Mouse (Mus musculus) kidney, embryonic 16.5 days (tissue): ENCODE results near the gene Rprd1b. TPM values are rescaled to one million over a fixed set of nuclear protein-coding genes. Genes with fewer than 3 reads are reported as not detected.
A peak's percentile ranks its signal among the peaks of the same experiment; 100 is the strongest.

Experiments
- ATAC-seq: fragments of 200-750 bp; cut with Nextera tagmentation; 2 replicates; pipeline ENCODE4 v1.8.0; 2017; ENCODE audit warnings: moderate TSS enrichment; ENCODE audit not compliant: low FRiP score, low TSS enrichment
- H3K27ac ChIP-seq: fragments of 300-500 bp; sonication (generic); 2 replicates; pipeline ENCODE4 v1.5.1; 2014; ENCODE audit warnings: low read length
- H3K27me3 ChIP-seq: fragments of 300-500 bp; sonication (generic); 2 replicates; pipeline ENCODE4 v1.6.1; 2014; ENCODE audit warnings: low read length, control low read depth, mixed read lengths; ENCODE audit not compliant: insufficient read depth
- H3K36me3 ChIP-seq: fragments of 300-500 bp; sonication (generic); 2 replicates; pipeline ENCODE4 v1.6.1; 2014; ENCODE audit warnings: low read length, control low read depth, mixed read lengths; ENCODE audit not compliant: insufficient read depth
- H3K4me1 ChIP-seq: fragments of 300-500 bp; sonication (generic); 2 replicates; pipeline ENCODE4 v1.6.1; 2014; ENCODE audit warnings: low read length, control low read depth, mixed read lengths; ENCODE audit not compliant: insufficient read depth
- H3K4me2 ChIP-seq: fragments of 300-500 bp; sonication (generic); replicated peaks from 2 replicates; pipeline ENCODE4 v1.6.1; 2014; ENCODE audit warnings: low read depth, low read length
- H3K4me3 ChIP-seq: fragments of 300-500 bp; sonication (generic); 2 replicates; pipeline ENCODE4 v1.5.1; 2014; ENCODE audit warnings: mild to moderate bottlenecking, low read length
- H3K9ac ChIP-seq: fragments of 300-500 bp; sonication (generic); replicated peaks from 2 replicates; pipeline ENCODE4 v1.6.1; 2014; ENCODE audit warnings: low read length
- H3K9me3 ChIP-seq: fragments of 300-500 bp; sonication (generic); 2 replicates; pipeline ENCODE4 v1.6.1; 2016; ENCODE audit warnings: low read length, control low read depth
- WGBS: fragments of 180-500 bp; shearing (Covaris S2); extraction: QIAGEN DNeasy Blood & Tissue Kit; methylation state at CpG from one replicate; pipeline ENCODE4 v1.1.7; 2014; 5-methylcytosine and 5-hydroxymethylcytosine counted together
- polyA plus RNA-seq: library from polyadenylated mRNA; unstranded; fragments of >200 nt; fragmentation: Nextera tagmentation; extraction: Ambion mirVana; gene quantifications from 2 replicates; pipeline ENCODE4 v1.2.1, GENCODE M21; 2015

Gene Rprd1b
- polyA plus RNA-seq, 1 experiment from 2014 or later, result 44.1 TPM

DNA sequence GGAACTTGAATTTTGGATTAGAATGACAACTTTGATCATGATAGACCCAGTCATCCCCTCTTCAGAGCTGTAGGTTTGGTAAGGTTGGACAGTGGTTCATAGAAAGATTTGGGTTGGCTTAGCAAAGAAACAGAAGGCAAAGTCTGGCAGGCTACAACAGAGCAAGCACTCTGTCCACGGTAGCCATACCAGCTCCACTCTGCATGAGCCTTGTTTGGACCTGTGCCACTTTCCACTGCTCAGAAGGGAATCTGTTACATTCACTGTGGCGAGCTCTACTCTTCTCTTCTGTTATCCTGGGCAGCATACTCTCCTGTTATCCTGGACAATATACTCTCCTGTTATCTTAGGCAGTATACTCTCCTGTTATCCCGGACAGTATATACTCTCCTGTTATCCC is 29.5 kb upstream of the Rprd1b start:
- H3K4me2 ChIP-seq, result no peak overlapping the region
- no peaks in the 10 kb centered on the region for H3K27me3 ChIP-seq
- H3K36me3 ChIP-seq, result peaks cover 12% of the 10 kb centered on the region
- H3K9ac ChIP-seq, result no peak overlapping the region
- no peak overlapping the region for H3K4me3 ChIP-seq
- 88% methylated on average over 3 of the region's 3 CpGs for WGBS
- H3K9me3 ChIP-seq, result no peaks in the 10 kb centered on the region
- no peak overlapping the region for H3K27ac ChIP-seq
- H3K4me1 ChIP-seq, result no peaks in the 10 kb centered on the region
- ATAC-seq, result no peak

GRCm38 (mm10) chr2:158004620-158005019 is 23.7 kb upstream of the Rprd1b start:
- Histone ChIP-seq H3K4me1 (no peaks in the 10 kb centered on the region), H3K4me2 (no peak overlapping the region), H3K9me3 (no peaks in the 10 kb centered on the region), H3K27me3 (no peaks in the 10 kb centered on the region), H3K4me3 (no peak overlapping the region), H3K27ac (no peak overlapping the region), H3K9ac (no peak overlapping the region), H3K36me3 (peaks cover 32% of the 10 kb centered on the region)
- no peak for ATAC-seq
- WGBS, result 73% methylated on average over 6 of the region's 6 CpGs

GRCm38 (mm10) chr2:158005641-158006040 is 22.7 kb upstream of the Rprd1b start:
- Histone ChIP-seq H3K27ac (no peak overlapping the region), H3K36me3 (peaks cover 29% of the 10 kb centered on the region), H3K9ac (no peak overlapping the region), H3K27me3 (no peaks in the 10 kb centered on the region), H3K4me2 (no peak overlapping the region), H3K9me3 (no peaks in the 10 kb centered on the region), H3K4me3 (no peak overlapping the region), H3K4me1 (no peaks in the 10 kb centered on the region)
- 94% methylated on average over 4 of the region's 4 CpGs for WGBS
- no peak for ATAC-seq

GRCm38 (mm10) chr2:158009373-158009772 is 18.9 kb upstream of the Rprd1b start:
- 77% methylated on average over 7 of the region's 7 CpGs for WGBS
- no peak for ATAC-seq
- Histone ChIP-seq H3K9me3 (no peaks in the 10 kb centered on the region), H3K4me3 (no peak overlapping the region), H3K4me1 (no peaks in the 10 kb centered on the region), H3K36me3 (peaks cover 29% of the 10 kb centered on the region), H3K4me2 (no peak overlapping the region), H3K27ac (no peak overlapping the region), H3K9ac (no peak overlapping the region), H3K27me3 (no peaks in the 10 kb centered on the region)

GRCm38 (mm10) chr2:158012608-158013007 is 15.7 kb upstream of the Rprd1b start:
- no peaks in the 10 kb centered on the region for H3K27me3 ChIP-seq
- no peak overlapping the region for H3K9ac ChIP-seq
- no peak overlapping the region for H3K4me3 ChIP-seq
- no peak for ATAC-seq
- peaks cover 14% of the 10 kb centered on the region for H3K36me3 ChIP-seq
- no peak overlapping the region for H3K27ac ChIP-seq
- no peaks in the 10 kb centered on the region for H3K4me1 ChIP-seq
- no peaks in the 10 kb centered on the region for H3K9me3 ChIP-seq
- 95% methylated on average over 3 of the region's 3 CpGs for WGBS
- no peak overlapping the region for H3K4me2 ChIP-seq

- H3K4me2 ChIP-seq, result no peak overlapping the region
- H3K4me3 ChIP-seq, result no peak overlapping the region
- H3K27me3 ChIP-seq, result no peaks in the 10 kb centered on the region
- 84% methylated on average over 4 of the region's 4 CpGs for WGBS
- no peak for ATAC-seq
- no peaks in the 10 kb centered on the region for H3K36me3 ChIP-seq
- H3K4me1 ChIP-seq, result no peaks in the 10 kb centered on the region
- H3K9me3 ChIP-seq, result no peaks in the 10 kb centered on the region
- no peak overlapping the region for H3K27ac ChIP-seq
- no peak overlapping the region for H3K9ac ChIP-seq
These were observed 11.0 kb upstream of the Rprd1b start for GRCm38 (mm10) chr2:158017330-158017729.

GRCm38 (mm10) chr2:158027855-158028353 is 393 bp upstream of the Rprd1b start:
- no peak for ATAC-seq
- H3K27me3 ChIP-seq, result no peaks in the 10 kb centered on the region
- H3K4me1 ChIP-seq, result peaks cover 38% of the 10 kb centered on the region
- H3K4me2 ChIP-seq, result peak overlapping the region; percentile 84
- no peaks in the 10 kb centered on the region for H3K9me3 ChIP-seq
- 3% methylated on average over 16 of the region's 16 CpGs for WGBS
- H3K4me3 ChIP-seq, result peak overlapping the region; percentile 99
- H3K9ac ChIP-seq, result peak overlapping the region; percentile 96
- peak overlapping the region; percentile 96 for H3K27ac ChIP-seq
- no peaks in the 10 kb centered on the region for H3K36me3 ChIP-seq

DNA sequence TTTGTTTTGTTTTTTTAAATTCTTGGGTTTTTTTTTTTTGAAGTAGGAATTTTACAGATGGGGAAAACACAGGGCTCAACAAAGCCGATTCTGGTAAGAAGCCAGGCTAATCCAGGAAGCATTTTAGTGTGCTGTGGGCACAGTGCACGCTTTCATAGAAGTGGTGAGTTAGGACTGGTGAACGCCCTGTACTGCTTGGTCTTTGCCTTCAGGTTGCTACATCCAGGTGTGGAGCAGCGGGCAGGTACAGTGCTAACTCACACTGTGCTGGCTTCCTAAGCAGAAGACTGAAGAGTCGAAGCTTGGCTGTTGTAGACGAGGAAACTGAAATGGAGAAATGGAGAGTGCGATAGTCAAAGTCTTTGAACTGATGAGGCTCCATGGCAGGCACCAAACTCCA is 1.7 kb downstream of the Rprd1b start:
- Histone ChIP-seq H3K9ac (peak overlapping the region; percentile 42), H3K36me3 (no peaks in the 10 kb centered on the region), H3K4me1 (peaks cover 38% of the 10 kb centered on the region), H3K4me3 (peak overlapping the region; percentile 99), H3K4me2 (peak overlapping the region; percentile 84), H3K27me3 (no peaks in the 10 kb centered on the region), H3K27ac (no peak overlapping the region), H3K9me3 (no peaks in the 10 kb centered on the region)
- WGBS, result 77% methylated on average over 7 of the region's 7 CpGs
- no peak for ATAC-seq

GRCm38 (mm10) chr2:158035813-158036212 is 7.5 kb downstream of the Rprd1b start:
- WGBS, result 94% methylated on average over 2 of the region's 2 CpGs
- Histone ChIP-seq H3K27me3 (no peaks in the 10 kb centered on the region), H3K4me2 (no peak overlapping the region), H3K4me3 (no peak overlapping the region), H3K27ac (no peak overlapping the region), H3K4me1 (peaks cover 16% of the 10 kb centered on the region), H3K9ac (no peak overlapping the region), H3K36me3 (no peaks in the 10 kb centered on the region), H3K9me3 (no peaks in the 10 kb centered on the region)
- ATAC-seq, result no peak

- Histone ChIP-seq H3K9me3 (no peaks in the 10 kb centered on the region), H3K4me3 (no peak overlapping the region), H3K4me2 (no peak overlapping the region), H3K9ac (no peak overlapping the region), H3K4me1 (peaks cover 10% of the 10 kb centered on the region), H3K27ac (no peak overlapping the region), H3K36me3 (peaks cover 3% of the 10 kb centered on the region; the same call in 1 of the 2 replicates), H3K27me3 (no peaks in the 10 kb centered on the region)
- WGBS, result 90% methylated on average over 6 of the region's 6 CpGs
- no peak for ATAC-seq
These were observed 8.1 kb downstream of the Rprd1b start for GRCm38 (mm10) chr2:158036408-158036807.
